Mouse (Mus musculus): ENCODE data around the gene Ntng2.

Gene Ntng2

GRCm38 (mm10) chr2:29247386-29247785 is 5.4 kb downstream of the Ntng2 start:
- ChIA-PET POLR2A (interaction anchor here in 3 of 4 experiments (0.7 to 2.3 kb wide), 4 partner anchors 23 to 398 kb away, joined by 3 to 10 read pairs (median 6); no protein-coding TSS in a partner anchor), CTCF (interaction anchor here in 3 of 4 experiments (0.6 to 2.1 kb wide), 11 partner anchors 9 to 718 kb away, joined by 3 to 12 read pairs (median 4); no protein-coding TSS in a partner anchor)

- POLR2A ChIA-PET: interaction anchor here in 3 of 4 experiments (0.7 to 2.3 kb wide), 7 partner anchors 9 to 398 kb away, joined by 3 to 10 read pairs (median 5); no protein-coding TSS in a partner anchor
- CTCF ChIA-PET: interaction anchor here (0.6 to 2.6 kb wide), 13 partner anchors 9 to 717 kb away, joined by 3 to 12 read pairs (median 4); partner anchors contain the start of gene Rapgef1 (in 1 of the 4)
Observed at GRCm38 (mm10) chr2:29246891-29247290, 5.9 kb downstream of the Ntng2 start.

GRCm38 (mm10) chr2:29246275-29246674 is 6.5 kb downstream of the Ntng2 start:
- ChIA-PET CTCF (interaction anchor here in 3 of 4 experiments (0.8 to 2.9 kb wide), 14 partner anchors 8 to 373 kb away, joined by 3 to 20 read pairs (median 4); partner anchors contain the start of gene Rapgef1 (in 1 of the 3)), POLR2A (interaction anchor here in 2 of 4 experiments (0.9 to 2.3 kb wide), 9 partner anchors 8 to 277 kb away, joined by 3 to 10 read pairs (median 5); no protein-coding TSS in a partner anchor)

- CTCF ChIA-PET: interaction anchor here (0.6 to 2.9 kb wide), 28 partner anchors 7 to 424 kb away, joined by 3 to 20 read pairs (median 4); partner anchors contain the start of gene Rapgef1 (in 1 of the 4)
- POLR2A ChIA-PET: interaction anchor here in 2 of 4 experiments (0.9 to 2.3 kb wide), 13 partner anchors 8 to 329 kb away, joined by 3 to 10 read pairs (median 4); partner anchors contain the start of gene Ttf1 (in 1 of the 2)
Observed at GRCm38 (mm10) chr2:29245341-29245779, 7.4 kb downstream of the Ntng2 start.

- POLR2A ChIA-PET: interaction anchor here in 3 of 4 experiments (0.6 to 1.4 kb wide), 5 partner anchors 8 to 588 kb away, joined by 3 to 5 read pairs (median 4); partner anchors contain the start of gene Ntng2 (in 1 of the 3)
- CTCF ChIA-PET: interaction anchor here (0.5 to 4.1 kb wide), 10 partner anchors 12 to 312 kb away, joined by 3 to 47 read pairs (median 4); no protein-coding TSS in a partner anchor
Observed at GRCm38 (mm10) chr2:29239329-29239728, 13.5 kb downstream of the Ntng2 start.

- ChIA-PET CTCF (interaction anchor here (0.5 to 4.1 kb wide), 47 partner anchors 9 to 451 kb away, joined by 3 to 47 read pairs (median 4); partner anchors contain the start of genes Cfap77 (in 1 of the 4) and Rapgef1 (in 1 of the 4)), POLR2A (interaction anchor here in 3 of 4 experiments (0.6 to 1.7 kb wide), 10 partner anchors 8 to 319 kb away, joined by 3 to 5 read pairs (median 4); no protein-coding TSS in a partner anchor)
Observed at GRCm38 (mm10) chr2:29237623-29238022, 15.2 kb downstream of the Ntng2 start.

GRCm38 (mm10) chr2:29235811-29236210 is 17.0 kb downstream of the Ntng2 start:
- POLR2A ChIA-PET: no interaction called here
- CTCF ChIA-PET: interaction anchor here in 2 of 4 experiments (0.7 to 2.6 kb wide), 3 partner anchors 12 to 314 kb away, joined by 3 to 22 read pairs (median 3); no protein-coding TSS in a partner anchor

- ChIA-PET CTCF (interaction anchor here in 1 of 4 experiments (0.7 kb wide), 1 partner anchor 35 kb away, joined by 3 read pairs; no protein-coding TSS in a partner anchor), POLR2A (no interaction called here)
Observed at GRCm38 (mm10) chr2:29235026-29235425, 17.8 kb downstream of the Ntng2 start.

GRCm38 (mm10) chr2:29234002-29234401 is 18.8 kb downstream of the Ntng2 start:
- ChIA-PET POLR2A (no interaction called here), CTCF (interaction anchor here in 1 of 4 experiments (0.7 kb wide), 1 partner anchor 181 kb away, joined by 7 read pairs; no protein-coding TSS in a partner anchor)

- CTCF ChIA-PET: interaction anchor here in 3 of 4 experiments (0.6 to 1.7 kb wide), 5 partner anchors 13 to 35 kb away, joined by 3 to 5 read pairs (median 4); no protein-coding TSS in a partner anchor
- POLR2A ChIA-PET: interaction anchor here in 1 of 4 experiments (0.7 to 1.0 kb wide), 2 partner anchors 9 to 14 kb away, joined by 3 read pairs; no protein-coding TSS in a partner anchor
Observed at GRCm38 (mm10) chr2:29230191-29230835, 22.5 kb downstream of the Ntng2 start.

- POLR2A ChIA-PET: no interaction called here
- CTCF ChIA-PET: interaction anchor here in 2 of 4 experiments (0.6 kb wide), 2 partner anchors 20 to 609 kb away, joined by 3 read pairs; no protein-coding TSS in a partner anchor
Observed at GRCm38 (mm10) chr2:29226671-29227070, 26.1 kb downstream of the Ntng2 start.

- ChIA-PET CTCF (interaction anchor here (1.0 to 2.7 kb wide), 11 partner anchors 14 to 446 kb away, joined by 3 to 22 read pairs (median 5); partner anchors contain the start of gene Ntng2 (in 1 of the 4)), POLR2A (interaction anchor here in 3 of 4 experiments (0.6 to 2.1 kb wide), 25 partner anchors 9 to 525 kb away, joined by 3 to 10 read pairs (median 4); partner anchors contain the start of genes Med27 (in 1 of the 3) and Ntng2 (in 1 of the 3))
Observed at GRCm38 (mm10) chr2:29223591-29224262, 29.1 kb downstream of the Ntng2 start.

GRCm38 (mm10) chr2:29222302-29222701 is 30.5 kb downstream of the Ntng2 start:
- ChIA-PET CTCF (interaction anchor here in 1 of 4 experiments (0.7 to 2.7 kb wide), 4 partner anchors 16 to 443 kb away, joined by 3 to 18 read pairs (median 4); no protein-coding TSS in a partner anchor), POLR2A (interaction anchor here in 3 of 4 experiments (0.8 to 1.7 kb wide), 5 partner anchors 12 to 409 kb away, joined by 3 to 5 read pairs (median 3); no protein-coding TSS in a partner anchor)

GRCm38 (mm10) chr2:29218831-29219230 is 34.0 kb downstream of the Ntng2 start:
- ChIA-PET CTCF (interaction anchor here in 1 of 4 experiments (2.6 kb wide), 1 partner anchor 335 kb away, joined by 11 read pairs; no protein-coding TSS in a partner anchor), POLR2A (no interaction called here)

GRCm38 (mm10) chr2:29217897-29218296 is 34.9 kb downstream of the Ntng2 start:
- POLR2A ChIA-PET: interaction anchor here in 2 of 4 experiments (0.6 to 0.8 kb wide), 2 partner anchors 21 to 363 kb away, joined by 3 read pairs; no protein-coding TSS in a partner anchor
- CTCF ChIA-PET: interaction anchor here in 2 of 4 experiments (1.2 to 3.2 kb wide), 8 partner anchors 17 to 385 kb away, joined by 3 to 13 read pairs (median 5); no protein-coding TSS in a partner anchor

GRCm38 (mm10) chr2:29217042-29217441 is 35.8 kb downstream of the Ntng2 start:
- ChIA-PET CTCF (interaction anchor here in 3 of 4 experiments (0.6 to 3.2 kb wide), 12 partner anchors 10 to 386 kb away, joined by 3 to 13 read pairs (median 5); no protein-coding TSS in a partner anchor), POLR2A (interaction anchor here in 1 of 4 experiments (0.8 kb wide), 1 partner anchor 21 kb away, joined by 3 read pairs; no protein-coding TSS in a partner anchor)

- POLR2A ChIA-PET: interaction anchor here in 3 of 4 experiments (0.6 to 0.9 kb wide), 3 partner anchors 14 to 415 kb away, joined by 3 read pairs; no protein-coding TSS in a partner anchor
- CTCF ChIA-PET: interaction anchor here in 3 of 4 experiments (0.6 to 3.2 kb wide), 14 partner anchors 9 to 464 kb away, joined by 3 to 13 read pairs (median 5); no protein-coding TSS in a partner anchor
Observed at GRCm38 (mm10) chr2:29216286-29217012, 36.4 kb downstream of the Ntng2 start.

All from embryonic stem cell, embryonic (primary cell).